Mouse (Mus musculus): ENCODE measurements around the gene Cd19. TPM values are rescaled to one million over a fixed set of nuclear protein-coding genes. Genes with fewer than 3 reads are reported as not detected.

Gene Cd19
- not detected for total RNA-seq (2021)

DNA sequence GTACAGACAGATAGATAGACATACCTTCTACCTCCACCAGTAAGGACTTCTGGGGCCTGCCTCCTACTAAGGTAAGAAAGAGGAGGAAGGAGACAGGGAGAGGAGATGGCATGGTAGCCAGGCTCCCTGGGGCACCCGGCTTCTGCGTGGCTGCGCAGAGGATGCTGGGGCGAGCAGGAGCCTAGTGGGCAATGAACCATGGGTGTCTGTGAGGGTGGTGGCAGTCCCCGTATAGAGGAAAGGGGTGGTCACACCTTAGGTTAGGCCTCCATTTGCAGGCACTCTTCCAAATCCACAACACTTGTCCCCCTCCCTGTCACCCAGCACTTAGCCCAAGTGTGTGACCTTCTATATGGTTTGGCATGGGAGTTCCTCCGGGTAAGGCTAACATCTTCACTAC is at the start of gene Cd19:
TSS of gene Cd19 (minus strand) at position 165 of the 400 bp plus-strand sequence.
- no peak for DNase-seq

DNA sequence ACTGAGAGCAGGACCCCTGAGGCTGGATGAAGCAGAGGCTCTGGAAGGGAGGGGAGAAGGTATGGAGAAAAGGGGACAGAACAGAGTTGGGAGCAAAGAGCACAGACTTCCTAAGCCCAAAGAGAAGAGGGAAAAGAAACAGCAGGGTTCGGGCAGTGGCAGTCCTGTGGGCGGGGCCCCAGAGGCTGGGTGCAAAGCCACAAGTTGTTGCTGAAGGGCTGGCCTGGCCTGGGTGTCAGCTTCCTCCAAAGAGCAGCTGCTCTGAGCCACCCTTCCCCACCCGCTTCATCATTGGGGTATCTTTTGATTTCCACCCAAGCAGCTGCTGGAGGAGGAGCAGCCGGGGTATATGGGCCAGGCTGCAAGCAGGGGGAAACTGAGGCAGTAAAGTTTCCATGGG is 49.4 kb upstream of the Cd19 start:
- no peak for DNase-seq

DNA sequence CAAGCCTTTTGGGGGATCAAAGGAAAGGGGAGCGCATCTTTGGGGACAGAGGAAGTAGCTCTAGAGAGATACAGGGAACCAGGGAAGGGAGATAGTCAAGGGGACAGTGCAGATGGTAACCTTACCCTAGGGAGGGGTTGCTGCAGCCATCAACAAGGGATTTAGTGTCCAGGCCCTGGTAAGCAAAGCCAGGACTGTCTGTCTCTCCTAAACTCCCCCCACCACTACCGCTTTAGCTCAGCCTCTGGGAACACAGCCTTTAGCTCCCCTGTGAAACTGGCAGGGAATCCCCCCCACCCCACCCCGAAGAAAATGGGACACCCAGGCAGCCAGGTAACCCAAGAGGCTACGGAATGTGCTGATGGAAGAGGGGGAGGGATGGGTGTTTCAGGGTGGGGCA is 48.9 kb upstream of the Cd19 start:
- DNase-seq, result no peak

DNA sequence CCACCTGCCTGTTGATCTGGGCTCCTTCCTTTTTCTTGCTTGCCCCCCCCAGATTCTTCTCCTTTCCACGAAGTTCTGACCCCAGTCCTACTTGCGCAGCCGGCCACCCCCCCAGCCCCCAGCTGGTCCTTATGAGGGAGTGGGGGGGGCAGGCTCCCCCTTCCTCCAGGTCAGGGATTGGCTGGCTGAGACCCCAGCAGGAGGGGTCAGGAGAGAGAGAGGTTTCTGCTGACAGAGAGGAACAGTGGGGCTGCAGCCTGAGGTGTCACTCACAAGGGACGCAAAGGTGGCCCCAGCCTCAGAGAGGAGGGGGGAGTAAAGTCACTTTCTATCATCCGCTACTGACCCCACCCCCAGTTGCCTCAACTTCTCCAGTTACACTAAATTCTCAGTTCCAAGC is 48.3 kb upstream of the Cd19 start, which contains the start of gene Atp2a1:
TSS of gene Atp2a1 (minus strand) at position 105 of the 400 bp plus-strand sequence.
- no peak for DNase-seq

DNA sequence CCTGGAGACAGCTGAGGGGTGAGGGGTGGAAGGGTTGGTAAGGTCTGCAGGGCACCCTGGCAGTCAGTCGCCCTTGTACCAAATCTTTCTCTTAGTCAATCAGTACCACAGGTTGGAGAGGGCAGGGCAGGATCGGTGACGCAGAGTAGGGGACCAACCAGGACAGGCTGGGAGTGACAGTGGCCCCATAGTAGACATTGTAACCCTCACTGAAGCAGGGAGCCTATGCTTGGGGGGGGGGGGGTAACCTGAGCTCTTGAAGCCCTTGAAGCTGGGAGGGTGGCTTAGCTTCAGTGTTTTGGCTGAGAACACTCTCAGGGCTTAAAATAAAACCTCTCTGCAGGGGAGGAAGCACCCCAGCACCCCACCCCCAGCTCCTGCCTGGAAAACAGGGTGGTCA is 46.9 kb upstream of the Cd19 start:
- no peak for DNase-seq

DNA sequence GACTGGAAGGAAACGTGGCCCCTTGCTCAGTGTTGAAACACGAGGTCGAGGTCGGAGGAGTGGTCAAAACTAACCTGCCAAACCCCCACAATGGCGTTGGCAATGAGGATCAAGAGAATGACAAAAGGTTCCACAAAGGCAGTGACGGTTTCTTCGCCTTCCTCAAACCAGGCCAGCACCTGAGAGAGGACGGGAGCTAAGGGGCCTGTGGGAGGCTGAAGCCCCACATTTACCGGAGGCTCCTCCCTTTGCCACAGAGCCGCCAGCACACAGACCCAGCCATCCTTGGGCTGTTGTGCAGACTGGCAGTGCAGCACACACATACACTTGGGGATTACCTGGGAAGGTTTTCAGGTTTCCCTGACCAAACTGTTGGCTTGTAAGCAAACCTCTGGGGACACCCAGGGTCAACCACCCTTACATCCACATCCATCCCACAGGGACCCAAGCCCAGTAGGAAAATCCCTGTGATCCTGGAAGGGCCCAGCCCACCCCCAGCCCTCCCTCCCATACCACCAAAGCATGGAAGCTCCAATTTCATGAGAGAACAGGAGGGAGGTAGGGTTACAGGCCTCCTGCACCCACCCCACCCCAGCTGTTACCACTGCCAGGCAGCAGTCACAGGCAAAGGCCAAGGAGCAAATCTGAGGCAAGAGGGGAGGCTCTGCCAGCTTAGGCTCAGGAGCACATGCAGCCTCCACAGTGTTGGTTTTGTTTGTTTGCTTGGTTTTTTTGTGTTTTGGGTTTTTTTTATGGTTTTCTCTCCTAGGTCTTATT is 46.1 kb upstream of the Cd19 start:
- no peak for DNase-seq

DNA sequence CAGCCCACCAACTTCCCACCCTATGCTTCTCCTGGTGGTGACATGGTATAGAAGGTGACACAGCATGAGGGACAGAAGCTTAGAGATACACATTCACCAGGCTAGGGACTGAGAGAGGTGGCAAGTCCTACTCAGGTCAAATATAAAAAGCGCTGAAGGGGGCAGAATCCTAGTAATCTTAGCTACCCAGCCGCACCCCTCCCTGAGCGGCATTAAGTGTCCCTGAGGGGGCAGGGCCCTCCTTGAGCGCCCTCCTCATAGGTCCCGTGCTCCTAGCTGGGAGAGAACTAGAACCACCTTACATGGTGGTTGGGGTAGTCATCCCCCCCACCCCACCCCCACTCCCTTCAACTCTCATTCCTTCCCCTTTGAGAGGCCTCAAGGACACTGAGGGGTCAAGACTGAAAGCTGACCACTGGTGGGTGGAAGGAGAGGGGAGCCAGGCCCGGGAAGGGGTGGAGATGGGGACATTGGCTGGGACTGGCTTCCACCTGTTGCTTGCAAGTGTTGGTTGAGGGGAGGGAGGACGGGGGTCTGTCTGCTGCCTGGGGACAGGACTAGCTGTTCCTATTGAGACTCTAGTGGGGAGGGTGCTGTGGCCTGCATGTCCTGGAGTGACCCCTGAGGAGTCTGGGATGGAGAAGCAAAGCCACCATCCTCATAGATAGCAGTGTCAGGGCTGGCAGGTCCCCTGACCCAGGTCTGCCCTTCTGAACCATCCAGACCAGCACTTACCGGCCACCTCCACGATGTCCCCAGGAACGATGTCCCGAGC is 44.3 kb upstream of the Cd19 start:
- DNase-seq, result no peak

DNA sequence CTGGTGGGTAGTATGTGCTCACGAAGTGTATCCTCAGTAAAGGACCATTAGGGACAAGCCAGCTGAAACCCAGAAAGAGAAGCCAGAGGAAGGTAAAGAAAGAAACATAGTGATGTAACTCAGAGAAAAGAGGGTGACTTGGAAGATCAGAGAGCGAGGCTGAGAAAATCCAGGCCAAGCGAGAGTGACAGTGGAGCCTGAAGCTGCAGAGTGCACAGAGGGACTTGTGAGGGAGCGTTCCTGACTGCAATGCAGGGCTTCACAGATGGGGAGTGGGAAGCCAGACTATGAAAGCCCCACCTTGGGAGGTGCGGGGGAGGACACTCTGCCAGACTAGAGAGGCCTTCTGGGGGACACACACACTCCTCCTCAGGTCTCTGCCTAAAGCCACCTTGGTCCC is 43.5 kb upstream of the Cd19 start:
- no peak for DNase-seq

DNA sequence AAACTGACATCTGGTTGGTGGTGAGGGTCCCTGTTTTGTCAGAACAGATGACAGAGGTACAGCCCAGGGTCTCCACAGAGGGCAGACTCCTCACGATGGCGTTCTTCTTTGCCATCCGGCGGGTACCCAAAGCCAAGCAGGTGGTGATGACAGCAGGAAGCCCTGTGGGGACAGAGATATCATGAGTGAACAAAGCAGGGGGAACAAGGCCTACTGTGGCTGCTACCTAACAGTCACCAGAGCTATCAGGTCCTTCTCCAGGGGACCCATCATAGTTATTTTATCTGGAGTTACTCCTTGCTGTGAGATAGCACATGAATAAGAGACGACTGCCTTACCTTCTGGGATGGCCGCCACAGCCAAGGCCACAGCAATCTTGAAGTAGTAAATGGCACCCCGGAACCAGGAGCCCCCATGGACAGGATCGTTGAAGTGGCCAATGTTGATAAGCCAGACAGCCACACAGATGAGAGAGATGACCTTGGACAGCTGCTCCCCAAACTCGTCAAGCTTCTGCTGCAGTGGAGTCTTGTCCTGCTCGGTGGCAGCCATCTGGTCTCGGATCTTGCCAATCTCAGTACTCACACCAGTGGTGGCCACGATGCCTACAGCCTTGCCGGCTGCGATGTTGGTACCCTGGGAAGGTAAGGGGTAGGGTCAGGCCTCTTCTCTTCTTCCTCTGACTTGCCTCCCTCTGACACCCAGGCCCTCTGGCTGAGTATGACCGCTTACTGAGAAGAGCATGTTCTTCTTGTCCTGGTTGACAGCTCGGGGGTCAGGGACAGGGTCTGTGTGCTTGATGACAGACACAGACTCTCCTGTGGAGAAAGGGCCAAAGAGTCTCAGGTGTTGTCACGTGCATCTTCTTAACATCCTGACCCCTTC is 41.9 kb upstream of the Cd19 start:
- DNase-seq, result no peak

DNA sequence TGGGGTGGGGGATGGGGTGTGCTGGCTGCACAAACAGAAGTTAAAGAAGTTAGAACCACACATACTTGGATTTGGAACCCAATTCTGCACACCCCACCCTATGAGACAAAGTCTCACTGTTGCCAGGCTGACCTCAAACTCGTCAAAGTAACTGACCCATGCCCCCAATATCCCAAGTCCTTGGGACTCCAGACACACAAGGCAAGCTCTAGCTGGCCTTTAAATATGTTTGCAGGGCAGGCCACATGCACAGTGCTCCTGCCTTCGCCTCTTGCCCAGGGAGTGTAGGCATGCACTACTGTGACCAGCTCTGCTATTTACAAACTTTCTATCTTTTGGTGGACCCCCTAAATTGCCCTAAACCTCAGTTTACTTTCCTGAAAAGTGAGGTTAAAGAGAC is 40.6 kb upstream of the Cd19 start:
- no peak for DNase-seq

DNA sequence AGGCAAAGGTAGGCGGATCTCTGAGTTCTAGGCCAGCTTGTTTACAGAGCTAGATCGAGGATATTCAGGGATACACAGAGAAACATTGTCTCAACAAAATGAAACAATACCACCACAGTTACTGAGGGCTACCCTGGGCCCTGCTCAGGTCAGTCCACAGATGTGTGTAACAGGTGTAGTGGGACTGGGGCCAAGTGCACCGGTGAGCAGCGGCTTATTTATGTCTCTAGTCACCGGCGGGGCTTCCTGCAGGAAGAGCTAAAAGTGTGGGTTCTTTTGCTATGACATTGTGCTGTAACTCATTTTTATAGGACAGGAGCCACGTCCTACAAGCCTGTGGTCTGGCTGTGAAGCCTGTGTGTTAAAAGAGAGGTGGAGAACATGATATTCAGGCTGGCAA is 39.2 kb upstream of the Cd19 start:
- no peak for DNase-seq

DNA sequence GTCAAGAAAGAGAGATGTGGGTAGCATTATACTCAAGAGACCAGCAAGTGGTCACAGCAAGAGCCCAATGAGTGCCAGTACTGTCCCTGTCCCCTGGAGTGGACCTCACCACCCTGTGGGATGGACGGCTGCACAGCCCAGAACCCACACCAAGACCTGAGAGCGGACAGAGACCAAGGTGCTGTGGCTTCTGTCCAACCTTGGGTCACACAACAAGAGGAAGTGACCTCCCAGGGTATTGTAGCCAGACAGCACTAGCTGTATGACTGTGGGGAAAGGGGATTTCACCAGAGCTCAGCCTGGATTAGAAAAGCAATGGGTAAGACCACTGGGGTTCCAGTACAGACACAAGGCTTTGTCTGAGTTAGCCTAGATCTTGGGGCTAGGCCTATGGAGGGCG is 37.6 kb upstream of the Cd19 start:
- no peak for DNase-seq

DNA sequence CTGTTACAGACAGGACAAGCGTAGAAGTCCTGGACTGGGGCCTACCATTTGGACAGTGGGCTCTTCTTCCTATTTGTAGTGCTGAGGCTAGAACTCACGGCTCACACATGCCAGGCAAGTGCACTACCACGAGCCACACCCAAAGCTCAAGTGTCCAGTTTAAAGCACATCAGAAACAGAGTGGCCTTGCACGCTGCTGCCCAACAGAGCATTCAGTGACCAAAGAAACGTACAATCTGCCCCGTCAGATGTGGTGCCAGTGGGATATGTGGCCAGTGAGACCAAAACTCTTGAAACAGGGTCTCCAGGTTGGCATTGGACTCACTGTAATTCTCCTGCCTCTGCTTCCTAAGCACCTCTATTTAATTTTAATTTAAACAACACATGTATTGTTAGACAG is 36.0 kb upstream of the Cd19 start:
- DNase-seq, result no peak

DNA sequence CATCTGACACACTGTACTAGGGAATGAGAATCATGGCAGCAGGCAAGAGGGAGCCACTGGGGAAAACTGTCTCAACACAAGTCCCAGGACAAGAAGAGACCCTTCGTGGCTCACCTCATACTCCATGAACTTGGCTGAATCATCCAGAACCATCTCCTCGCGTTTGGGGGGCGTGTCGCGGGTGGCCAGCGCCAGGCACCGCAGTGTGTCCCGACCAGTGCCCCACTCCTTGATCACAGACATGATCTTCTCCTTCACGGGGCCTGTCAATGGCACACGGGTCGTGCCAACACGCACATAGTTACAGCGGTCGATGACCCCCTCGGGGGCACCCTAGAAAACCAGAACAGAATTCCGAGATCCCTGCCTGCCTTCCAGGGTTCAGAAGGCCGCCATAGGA is 35.3 kb upstream of the Cd19 start:
- no peak for DNase-seq

DNA sequence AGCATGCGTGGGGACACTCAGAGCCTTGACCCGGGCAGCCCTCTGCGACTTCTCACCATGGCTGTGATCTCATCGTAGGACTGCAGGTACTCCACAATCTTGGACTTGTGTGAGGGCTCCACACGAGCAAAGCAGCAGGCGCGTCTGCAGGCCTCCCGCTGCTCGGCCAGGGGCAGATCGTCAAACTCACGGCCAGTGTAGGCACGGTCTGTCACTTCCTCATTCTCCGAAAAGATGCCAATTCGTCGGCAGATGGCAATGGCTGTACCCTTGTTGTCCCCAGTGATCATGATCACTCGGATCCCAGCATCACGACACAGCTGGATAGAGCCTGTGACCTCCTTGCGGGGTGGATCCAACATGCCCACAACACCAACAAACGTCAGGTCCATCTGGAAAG is 33.8 kb upstream of the Cd19 start:
- no peak for DNase-seq

DNA sequence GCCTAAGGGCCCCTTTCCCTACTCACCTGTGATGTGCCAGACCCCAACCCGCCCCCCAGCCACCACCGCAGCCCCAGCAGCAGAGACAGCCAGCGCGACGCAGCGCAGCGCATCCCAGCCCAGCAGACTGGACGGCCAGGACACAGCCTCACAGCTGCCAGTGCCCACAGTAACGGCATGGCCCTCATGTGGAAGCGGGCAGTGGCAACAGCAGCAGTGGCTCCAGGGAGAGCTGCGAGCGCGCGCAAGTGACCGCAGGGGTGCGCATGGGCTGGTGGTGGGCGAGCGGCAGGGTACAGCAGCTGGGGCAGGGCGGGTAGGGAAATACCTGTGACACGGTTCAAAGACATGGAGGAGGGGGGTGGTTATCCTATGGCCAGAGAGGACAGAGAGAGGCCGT is 31.5 kb upstream of the Cd19 start:
- DNase-seq, result no peak

DNA sequence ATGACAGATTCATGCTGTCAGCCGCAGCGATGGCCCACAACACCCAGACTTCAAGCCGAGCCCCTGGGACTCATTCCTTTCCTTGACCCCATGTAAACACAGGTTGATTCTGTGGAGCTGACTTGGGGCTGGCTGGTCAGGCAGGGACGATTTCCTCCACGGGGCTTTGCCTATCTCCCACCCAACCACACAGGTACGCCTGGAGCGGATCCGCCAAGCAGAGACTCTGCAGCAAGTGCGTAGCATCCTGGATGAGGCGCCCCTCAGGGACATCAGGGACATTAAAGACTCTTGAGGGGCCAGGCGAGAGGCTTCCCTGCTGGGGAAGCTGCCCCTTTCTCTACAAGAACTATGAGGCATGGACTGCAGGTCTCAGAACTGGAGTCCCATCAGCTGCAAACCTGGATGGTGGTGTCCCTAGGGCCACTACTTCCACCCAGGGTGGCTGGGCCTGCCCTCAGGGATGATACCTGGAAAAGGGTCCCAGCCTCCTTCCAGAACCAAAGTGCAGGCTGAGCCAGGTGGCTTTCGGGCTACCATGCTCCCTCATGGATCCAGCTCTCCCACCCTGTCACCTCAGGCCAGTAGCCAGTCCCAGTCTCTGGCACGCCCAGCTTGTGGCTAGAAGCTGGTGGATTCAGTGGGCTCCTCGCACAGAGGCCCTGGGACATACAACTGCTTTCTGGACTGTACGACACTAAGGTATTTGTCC is 30.6 kb upstream of the Cd19 start:
- no peak for DNase-seq

DNA sequence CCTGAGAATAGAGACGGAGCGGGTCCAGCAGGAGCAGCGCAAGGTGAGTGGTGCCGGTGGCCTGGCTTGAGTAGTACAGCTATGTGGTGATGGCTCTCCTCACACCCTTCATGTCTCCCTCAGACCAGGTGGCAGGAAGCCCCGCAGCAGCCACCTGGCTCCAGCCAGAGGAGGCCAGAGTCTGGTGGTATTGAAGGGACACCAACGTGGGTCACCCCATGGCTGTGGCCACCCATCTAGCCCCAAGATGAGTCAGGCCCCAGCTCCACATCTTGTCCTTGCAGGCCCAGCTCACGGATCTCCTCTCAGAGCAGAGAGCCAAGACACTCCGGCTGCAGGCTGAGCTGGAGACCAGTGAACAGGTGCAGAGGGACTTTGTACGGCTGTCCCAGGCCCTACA is 29.8 kb upstream of the Cd19 start:
- no peak for DNase-seq

DNA sequence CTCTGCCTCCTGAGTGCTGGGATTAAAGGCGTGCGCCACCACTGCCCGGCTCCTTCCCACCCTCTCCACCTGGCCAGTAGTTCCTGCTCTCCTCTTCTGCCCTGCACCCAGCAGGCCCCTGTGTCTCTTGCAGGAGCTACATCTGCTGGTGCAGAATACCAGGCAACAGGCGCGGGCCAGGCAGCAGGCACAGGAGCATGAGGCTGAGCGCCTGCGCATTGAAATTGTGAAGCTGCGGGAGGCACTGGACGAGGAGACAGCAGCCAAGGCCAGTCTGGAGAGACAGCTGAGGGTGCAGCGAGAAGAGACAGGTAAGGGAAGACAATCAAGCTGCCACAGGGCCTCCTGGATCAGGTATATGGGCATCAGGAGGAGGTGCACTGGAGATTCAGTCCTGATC is 29.3 kb upstream of the Cd19 start:
- DNase-seq, result no peak

DNA sequence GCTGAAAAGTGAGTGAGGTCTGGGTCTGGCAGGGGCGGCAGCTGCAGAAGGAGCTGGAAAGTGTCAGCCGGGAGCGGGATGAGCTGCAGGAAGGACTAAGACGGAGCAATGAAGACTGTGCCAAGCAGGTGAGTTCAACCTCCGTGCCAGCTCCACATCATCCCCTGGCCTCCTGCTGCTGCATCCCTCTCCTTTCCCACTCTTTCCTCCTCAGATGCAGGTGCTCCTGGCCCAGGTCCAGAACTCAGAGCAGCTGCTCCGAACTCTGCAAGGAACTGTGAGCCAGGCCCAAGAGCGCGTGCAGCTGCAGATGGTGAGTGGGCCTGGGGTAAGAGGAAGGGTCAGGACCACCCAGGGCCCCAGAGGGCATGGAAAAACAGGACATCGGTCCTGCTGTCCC is 25.4 kb upstream of the Cd19 start:
- DNase-seq, result no peak

DNA sequence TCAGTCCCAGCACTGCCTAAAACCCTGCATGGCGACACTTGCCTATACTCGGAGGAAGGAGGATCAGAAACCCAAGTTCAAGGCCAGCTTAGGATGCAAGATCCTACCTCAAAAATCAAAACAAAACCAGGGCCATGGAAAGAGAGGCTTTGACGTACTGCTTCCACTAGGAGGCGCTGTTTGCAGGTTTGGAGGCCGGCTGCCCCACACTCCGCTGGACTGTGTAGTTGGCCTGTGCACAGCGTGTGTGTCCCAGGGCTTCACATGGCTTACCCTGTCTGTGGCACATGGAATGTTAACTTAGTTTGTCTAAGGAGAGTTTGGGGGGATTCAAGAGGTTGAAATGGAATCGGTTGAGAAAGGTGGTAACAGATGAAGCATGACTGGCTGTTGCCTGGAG is 22.2 kb upstream of the Cd19 start:
- peak in 1 of 2 experiments; percentile 15 for DNase-seq

DNA sequence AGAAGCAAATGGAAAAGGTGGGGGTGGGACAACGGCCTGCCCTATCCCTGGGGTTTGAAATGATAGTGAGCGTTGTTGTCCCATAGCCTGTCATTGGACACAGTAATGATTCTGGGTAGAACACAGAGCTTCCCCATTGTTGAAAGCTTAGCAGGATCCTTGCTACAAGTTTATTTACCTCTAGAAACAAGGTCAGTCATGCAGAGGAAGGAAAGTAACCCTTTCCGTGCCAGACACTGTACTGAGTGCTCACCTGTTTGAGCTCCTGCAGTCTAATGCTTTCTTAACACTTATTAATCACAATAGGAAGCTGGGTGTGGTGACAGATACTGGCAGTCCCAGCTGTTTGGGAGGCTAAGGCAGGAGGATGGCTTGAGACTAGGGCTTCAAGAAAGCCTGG is 21.1 kb upstream of the Cd19 start:
- no peak for DNase-seq
